9 mouse cellular contexts compared by ENCODE assay signal in genomic region chr7:43563300-43563699, GRCm38 (mm10). TPM values are rescaled to one million over a fixed set of nuclear protein-coding genes. Genes with fewer than 3 reads are reported as not detected.
DNase-seq lines count a peak whose midpoint lies in the region; ATAC-seq and TF ChIP-seq lines count a peak whose summit lies in the region.
"Had no signal": no experiment of that assay in that cellular context is flagged by ENCODE, and none has a peak within 500 bp of the region (broad histone marks: within the 10 kb centered on the region; RNA-seq: fewer than 3 reads in every experiment).

No protein-coding gene starts in this region.

- peak overlapping the region; percentile 75 for H3K9ac ChIP-seq in lung, embryonic 14.5 days
- peak overlapping the region; percentile 84 for H3K9ac ChIP-seq in forebrain, embryonic 16.5 days (replicated peaks; ENCODE audit: low read depth, low read length)
- no peak overlapping the region for H3K9ac ChIP-seq in liver, embryonic 12.5 days
- 0 out of 2 replicates have a peak overlapping the region, but pooled peaks have one; percentile 81 for H3K9ac ChIP-seq in stomach, embryonic 14.5 days (replicated peaks; ENCODE audit: low read depth, low read length)

- DNase-seq in lung, embryonic 14.5 days: no peak
- no peak for DNase-seq in lung, postnatal 25 days (ENCODE audit: low spot score)
- DNase-seq in spleen, postnatal 36 days (ENCODE audit: low spot score in 2 of 2): no peak
- DNase-seq in adrenal gland, postnatal 25 days: no peak
- no peak for DNase-seq in right cerebral cortex, adult 18-20 months

- no peaks in the 10 kb centered on the region for H3K9me3 ChIP-seq in lung, embryonic 14.5 days (ENCODE audit: low read depth, low read length)
- no peaks in the 10 kb centered on the region for H3K9me3 ChIP-seq in forebrain, embryonic 16.5 days (ENCODE audit: control insufficient read depth, low read length)
- no peaks in the 10 kb centered on the region for H3K9me3 ChIP-seq in liver, embryonic 12.5 days (replicated peaks)
- no peaks in the 10 kb centered on the region for H3K9me3 ChIP-seq in stomach, embryonic 14.5 days (ENCODE audit: control insufficient read depth, low read depth, low read length)

- no peak overlapping the region; the same call in 1 of the 2 replicates for H3K27ac ChIP-seq in lung, embryonic 14.5 days (ENCODE audit: low read depth)
- no peak overlapping the region for H3K27ac ChIP-seq in forebrain, embryonic 16.5 days (ENCODE audit: low read length)
- H3K27ac ChIP-seq in liver, embryonic 12.5 days: no peak overlapping the region
- H3K27ac ChIP-seq in stomach, embryonic 14.5 days (ENCODE audit: low read length): no peak overlapping the region

- H3K4me2 ChIP-seq in lung, embryonic 14.5 days: peak overlapping the region; percentile 86
- H3K4me2 ChIP-seq in forebrain, embryonic 16.5 days (ENCODE audit: low read length): peak overlapping the region; percentile 87
- H3K4me2 ChIP-seq in liver, embryonic 12.5 days: peak overlapping the region; percentile 73; the same call in 1 of the 2 replicates
- peak overlapping the region; percentile 79 for H3K4me2 ChIP-seq in stomach, embryonic 14.5 days (replicated peaks; ENCODE audit: low read depth, low read length)

- no peak for TF ChIP-seq CTCF in lung, embryonic 14.5 days (IDR thresholded peaks at IDR 0.05; ENCODE audit: low read depth)

- peaks cover 3% of the 10 kb centered on the region; the same call in 1 of the 2 replicates for H3K4me1 ChIP-seq in lung, embryonic 14.5 days (ENCODE audit: insufficient read depth)
- peaks cover 14% of the 10 kb centered on the region for H3K4me1 ChIP-seq in forebrain, embryonic 16.5 days (replicated peaks; ENCODE audit: control insufficient read depth, insufficient read depth, low read length)
- no peaks in the 10 kb centered on the region for H3K4me1 ChIP-seq in liver, embryonic 12.5 days
- peaks cover 7% of the 10 kb centered on the region; the same call in 1 of the 2 replicates for H3K4me1 ChIP-seq in stomach, embryonic 14.5 days (ENCODE audit: control insufficient read depth, insufficient read depth, low read length)

- peaks cover 27% of the 10 kb centered on the region; the same call in 1 of the 2 replicates for H3K36me3 ChIP-seq in lung, embryonic 14.5 days (ENCODE audit: insufficient read depth)
- H3K36me3 ChIP-seq in forebrain, embryonic 16.5 days (ENCODE audit: control insufficient read depth, insufficient read depth): peaks cover 16% of the 10 kb centered on the region
- H3K36me3 ChIP-seq in liver, embryonic 12.5 days: no peaks in the 10 kb centered on the region; the same call in 1 of the 2 replicates
- peaks cover 21% of the 10 kb centered on the region for H3K36me3 ChIP-seq in stomach, embryonic 14.5 days (ENCODE audit: control insufficient read depth, insufficient read depth, low read length)

- 60% methylated on average over 6 of the region's 6 CpGs for WGBS in lung, embryonic 14.5 days
- 45% methylated on average over 6 of the region's 6 CpGs for WGBS in forebrain, embryonic 16.5 days
- WGBS in liver, embryonic 12.5 days (ENCODE audit: insufficient replicate concordance): 38% methylated on average over 6 of the region's 6 CpGs
- 55% methylated on average over 6 of the region's 6 CpGs for WGBS in stomach, embryonic 14.5 days

- H3K4me3 ChIP-seq in lung, embryonic 14.5 days (ENCODE audit: low read depth, low read length): peak overlapping the region; percentile 69
- peak overlapping the region; percentile 91 for H3K4me3 ChIP-seq in forebrain, embryonic 16.5 days (replicated peaks; ENCODE audit: low read length)
- 0 out of 2 replicates have a peak overlapping the region, but pooled peaks have one; percentile 58 for H3K4me3 ChIP-seq in liver, embryonic 12.5 days
- H3K4me3 ChIP-seq in stomach, embryonic 14.5 days (ENCODE audit: low read depth, low read length): peak overlapping the region; percentile 72

- no peaks in the 10 kb centered on the region for H3K27me3 ChIP-seq in lung, embryonic 14.5 days (ENCODE audit: insufficient read depth, low read length)
- no peaks in the 10 kb centered on the region for H3K27me3 ChIP-seq in forebrain, embryonic 16.5 days (replicated peaks; ENCODE audit: control insufficient read depth, insufficient read depth, low read length)
- 0 out of 2 replicates have a peak, but pooled peaks cover 4% of the 10 kb centered on the region for H3K27me3 ChIP-seq in liver, embryonic 12.5 days (replicated peaks)
- no peaks in the 10 kb centered on the region for H3K27me3 ChIP-seq in stomach, embryonic 14.5 days (ENCODE audit: control insufficient read depth, insufficient read depth, low read length)

- no peak for ATAC-seq in lung, embryonic 14.5 days (ENCODE audit: insufficient read depth)
- no peak for ATAC-seq in forebrain, embryonic 16.5 days
- ATAC-seq in liver, embryonic 12.5 days: no peak
- no peak for ATAC-seq in stomach, embryonic 14.5 days (ENCODE audit: insufficient number of reproducible peaks, insufficient read depth, low FRiP score, low read depth)

RNA-seq across cellular contexts. Expression of gene Zfp658, which starts 1.2 kb away (rescaled TPM):
- 4.9 and 5.3 TPM in 2 replicates for polyA plus RNA-seq in lung, embryonic 14.5 days (2014; fragmentation: Nextera tagmentation; extraction: Ambion mirVana)
- 12.5 TPM in 2 replicates for polyA plus RNA-seq in forebrain, embryonic 16.5 days (2015; fragmentation: Nextera tagmentation; extraction: Ambion mirVana)
- 0.46 and 0.56 TPM in 2 replicates for polyA plus RNA-seq in liver, embryonic 12.5 days (2016; fragmentation: Nextera tagmentation; extraction: Ambion mirVana)
- 3.2 and 5.0 TPM in 2 replicates for polyA plus RNA-seq in stomach, embryonic 14.5 days (2014; fragmentation: Nextera tagmentation; extraction: Ambion mirVana)
- total RNA-seq in adrenal gland, postnatal 25 days (2021): 2.8 and 3.1 TPM in 2 replicates

RNA-seq across cellular contexts. Expression of gene Zfp719, which starts 16.1 kb away (rescaled TPM):
- 14.6 and 15.1 TPM in 2 replicates for polyA plus RNA-seq in lung, embryonic 14.5 days (2014; fragmentation: Nextera tagmentation; extraction: Ambion mirVana)
- polyA plus RNA-seq in forebrain, embryonic 16.5 days (2015; fragmentation: Nextera tagmentation; extraction: Ambion mirVana): 18.5 and 20.9 TPM in 2 replicates
- 3.4 and 3.5 TPM in 2 replicates for polyA plus RNA-seq in liver, embryonic 12.5 days (2016; fragmentation: Nextera tagmentation; extraction: Ambion mirVana)
- polyA plus RNA-seq in stomach, embryonic 14.5 days (2014; fragmentation: Nextera tagmentation; extraction: Ambion mirVana): 14.7 and 14.8 TPM in 2 replicates
- total RNA-seq in adrenal gland, postnatal 25 days (2021): 16.2 and 17.5 TPM in 2 replicates

RNA-seq across cellular contexts. Expression of gene Cd33, which starts 19.1 kb away (rescaled TPM):
- 1.8 and 2.0 TPM in 2 replicates for polyA plus RNA-seq in lung, embryonic 14.5 days (2014; fragmentation: Nextera tagmentation; extraction: Ambion mirVana)
- polyA plus RNA-seq in forebrain, embryonic 16.5 days (2015; fragmentation: Nextera tagmentation; extraction: Ambion mirVana): 0.92 and 1.9 TPM in 2 replicates
- polyA plus RNA-seq in liver, embryonic 12.5 days (2016; fragmentation: Nextera tagmentation; extraction: Ambion mirVana): 1.5 and 1.6 TPM in 2 replicates
- 1.9 and 4.3 TPM in 2 replicates for polyA plus RNA-seq in stomach, embryonic 14.5 days (2014; fragmentation: Nextera tagmentation; extraction: Ambion mirVana)
- 1.2 and 2.4 TPM in 2 replicates for total RNA-seq in adrenal gland, postnatal 25 days (2021)

RNA-seq across cellular contexts. Expression of gene Zfp819, which starts 43.7 kb away (rescaled TPM):
- polyA plus RNA-seq in lung, embryonic 14.5 days (2014; fragmentation: Nextera tagmentation; extraction: Ambion mirVana): 0.23 and 0.33 TPM in 2 replicates
- polyA plus RNA-seq in forebrain, embryonic 16.5 days (2015; fragmentation: Nextera tagmentation; extraction: Ambion mirVana): 0.23 and 0.26 TPM in 2 replicates
- not detected in 2 replicates for polyA plus RNA-seq in liver, embryonic 12.5 days (2016; fragmentation: Nextera tagmentation; extraction: Ambion mirVana)
- 0.23 and 0.36 TPM in 2 replicates for polyA plus RNA-seq in stomach, embryonic 14.5 days (2014; fragmentation: Nextera tagmentation; extraction: Ambion mirVana)
- not detected in 2 replicates for total RNA-seq in adrenal gland, postnatal 25 days (2021)

RNA-seq across cellular contexts. Expression of gene 4931406B18Rik, which starts 57.6 kb away (rescaled TPM):
- polyA plus RNA-seq in lung, embryonic 14.5 days (2014; fragmentation: Nextera tagmentation; extraction: Ambion mirVana): not detected in 2 replicates
- polyA plus RNA-seq in forebrain, embryonic 16.5 days (2015; fragmentation: Nextera tagmentation; extraction: Ambion mirVana): not detected in 2 replicates
- polyA plus RNA-seq in liver, embryonic 12.5 days (2016; fragmentation: Nextera tagmentation; extraction: Ambion mirVana): not detected in 2 replicates
- not detected in 2 replicates for polyA plus RNA-seq in stomach, embryonic 14.5 days (2014; fragmentation: Nextera tagmentation; extraction: Ambion mirVana)
- not detected in 2 replicates for total RNA-seq in adrenal gland, postnatal 25 days (2021)
- polyA plus RNA-seq: gonadal fat pad, adult 2 months had no signal
